Mouse (Mus musculus) forebrain, embryonic 15.5 days (tissue): ENCODE results near the gene Myod1. TPM values are rescaled to one million over a fixed set of nuclear protein-coding genes. Genes with fewer than 3 reads are reported as not detected.

Source experiments
- ATAC-seq: fragments of 200-750 bp; cut with Nextera tagmentation; replicated peaks from 2 replicates; pipeline ENCODE4 v1.8.0; 2017; ENCODE audit warnings: mild to moderate bottlenecking, moderate TSS enrichment, moderate library complexity
- H3K27ac ChIP-seq: fragments of 300-500 bp; sonication (generic); replicated peaks from 2 replicates; pipeline ENCODE4 v1.5.1; 2015; ENCODE audit warnings: mild to moderate bottlenecking, inconsistent platforms
- H3K27me3 ChIP-seq: fragments of 300-500 bp; sonication (generic); 2 replicates; pipeline ENCODE4 v1.6.1; 2015; ENCODE audit warnings: inconsistent platforms
- H3K36me3 ChIP-seq: fragments of 300-500 bp; sonication (generic); 2 replicates; pipeline ENCODE4 v1.6.1; 2015; ENCODE audit warnings: mild to moderate bottlenecking, inconsistent platforms
- H3K4me1 ChIP-seq: fragments of 300-500 bp; sonication (generic); 2 replicates; pipeline ENCODE4 v1.6.1; 2015; ENCODE audit warnings: inconsistent platforms
- H3K4me2 ChIP-seq: fragments of 300-500 bp; sonication (generic); replicated peaks from 2 replicates; pipeline ENCODE4 v1.6.1; 2015; ENCODE audit warnings: mild to moderate bottlenecking, inconsistent platforms
- H3K4me3 ChIP-seq: fragments of 300-500 bp; sonication (generic); 2 replicates; pipeline ENCODE4 v1.5.1; 2015; ENCODE audit warnings: mild to moderate bottlenecking, inconsistent platforms
- H3K9ac ChIP-seq: fragments of 300-500 bp; sonication (generic); replicated peaks from 2 replicates; pipeline ENCODE4 v1.6.1; 2015; ENCODE audit warnings: mild to moderate bottlenecking, inconsistent platforms
- H3K9me3 ChIP-seq: fragments of 300-500 bp; sonication (generic); 2 replicates; pipeline ENCODE4 v1.6.1; 2016; ENCODE audit warnings: inconsistent platforms
- WGBS: fragments of 180-500 bp; shearing (Covaris S2); methylation state at CpG from one replicate; pipeline ENCODE4 v1.1.7; 2015; ENCODE audit warnings: mixed read lengths; 5-methylcytosine and 5-hydroxymethylcytosine counted together
- polyA plus RNA-seq: library from polyadenylated mRNA; unstranded; fragments of >200 nt; fragmentation: Nextera tagmentation; extraction: Ambion mirVana; gene quantifications from 2 replicates; pipeline ENCODE4 v1.2.1, GENCODE M21; 2015

The Myod1 gene
- polyA plus RNA-seq, 1 experiment from 2014 or later: 0.09 TPM

GRCm38 (mm10) chr7:46422052-46422763 is 45.9 kb downstream of the Myod1 start:
- peaks cover 45% of the 10 kb centered on the region for H3K4me1 ChIP-seq
- ATAC-seq: peak; percentile 80
- no peaks in the 10 kb centered on the region for H3K9me3 ChIP-seq
- H3K4me3 ChIP-seq: no peak overlapping the region
- peak overlapping the region; percentile 69 for H3K27ac ChIP-seq
- H3K36me3 ChIP-seq: no peaks in the 10 kb centered on the region
- H3K4me2 ChIP-seq: peak overlapping the region; percentile 33
- H3K9ac ChIP-seq: no peak overlapping the region
- 46% methylated on average over 8 of the region's 8 CpGs for WGBS
- no peaks in the 10 kb centered on the region for H3K27me3 ChIP-seq

GRCm38 (mm10) chr7:46422764-46423412 is 46.6 kb downstream of the Myod1 start:
- H3K9ac ChIP-seq: no peak overlapping the region
- WGBS: 56% methylated on average over 18 of the region's 18 CpGs
- H3K27ac ChIP-seq: peak overlapping the region; percentile 69
- H3K36me3 ChIP-seq: peaks cover 4% of the 10 kb centered on the region; the same call in 1 of the 2 replicates
- H3K4me1 ChIP-seq: peaks cover 45% of the 10 kb centered on the region
- peak; percentile 65 for ATAC-seq
- H3K9me3 ChIP-seq: no peaks in the 10 kb centered on the region
- H3K4me2 ChIP-seq: peak overlapping the region; percentile 33
- no peaks in the 10 kb centered on the region for H3K27me3 ChIP-seq
- no peak overlapping the region for H3K4me3 ChIP-seq

DNA sequence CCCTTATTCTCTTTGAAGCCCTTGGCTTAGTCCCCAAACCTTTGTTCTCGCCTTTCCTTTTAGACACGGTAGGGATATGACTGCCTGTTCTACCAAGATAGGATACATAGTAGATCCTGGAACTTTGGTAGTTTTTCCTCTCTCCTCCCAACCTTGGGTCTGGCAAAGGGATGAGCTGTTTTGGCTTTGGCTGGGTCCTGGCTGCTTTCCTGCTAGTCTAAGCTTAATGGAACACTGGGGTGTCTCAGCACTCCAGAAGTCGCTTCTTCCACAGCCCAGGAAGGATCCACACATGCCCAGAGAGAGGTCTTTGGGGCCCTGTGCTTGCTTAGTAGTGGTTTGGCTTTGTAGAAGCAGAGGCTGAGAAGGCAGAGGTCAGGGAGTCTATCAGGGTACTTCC is 47.7 kb downstream of the Myod1 start:
- ATAC-seq: no peak
- H3K27ac ChIP-seq: no peak overlapping the region
- WGBS: 62% methylated on average over 3 of the region's 3 CpGs
- no peaks in the 10 kb centered on the region for H3K27me3 ChIP-seq
- no peak overlapping the region for H3K4me3 ChIP-seq
- H3K4me2 ChIP-seq: no peak overlapping the region
- peaks cover 40% of the 10 kb centered on the region for H3K4me1 ChIP-seq
- no peaks in the 10 kb centered on the region for H3K9me3 ChIP-seq
- no peak overlapping the region for H3K9ac ChIP-seq
- H3K36me3 ChIP-seq: peaks cover 8% of the 10 kb centered on the region; the same call in 1 of the 2 replicates

DNA sequence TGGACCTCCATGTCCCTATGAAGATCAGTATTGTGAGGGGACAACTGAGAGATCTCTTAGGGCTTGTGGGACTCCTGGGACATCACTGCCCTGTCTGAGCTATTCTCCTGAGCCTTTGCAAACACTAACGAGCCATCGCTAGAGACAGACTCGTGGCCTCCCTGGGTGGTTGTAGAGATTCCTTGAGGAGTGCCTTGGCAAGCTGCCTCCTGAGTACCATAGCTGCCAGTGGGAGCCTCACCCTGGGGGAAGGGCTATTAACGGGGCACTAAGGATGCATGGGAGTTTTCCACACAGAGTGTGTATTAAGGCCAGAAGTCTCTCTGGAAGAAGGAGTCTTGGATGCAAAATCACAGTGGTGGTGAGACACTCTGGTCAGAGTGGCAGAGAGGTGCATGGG is 48.7 kb downstream of the Myod1 start:
- H3K36me3 ChIP-seq: peaks cover 8% of the 10 kb centered on the region; the same call in 1 of the 2 replicates
- WGBS: 16% methylated on average over 4 of the region's 4 CpGs
- H3K9me3 ChIP-seq: no peaks in the 10 kb centered on the region
- H3K9ac ChIP-seq: no peak overlapping the region
- H3K4me1 ChIP-seq: peaks cover 40% of the 10 kb centered on the region
- no peak overlapping the region for H3K4me3 ChIP-seq
- H3K27me3 ChIP-seq: no peaks in the 10 kb centered on the region
- ATAC-seq: no peak
- no peak overlapping the region for H3K4me2 ChIP-seq
- no peak overlapping the region for H3K27ac ChIP-seq

Other genes with a start within 250 kb of the Myod1 start
- gene Abcc8, start 196.4 kb upstream of the Myod1 start, polyA plus RNA-seq: 30.1 and 31.8 TPM in 2 replicates
- 2.2 TPM in 2 replicates for gene Ush1c, start 138.0 kb upstream of the Myod1 start, polyA plus RNA-seq
- gene Otog, start 135.5 kb upstream of the Myod1 start, polyA plus RNA-seq: 0.05 TPM in 1 of 2 replicates, not detected in the other
- gene Kcnc1, start 20.0 kb downstream of the Myod1 start, polyA plus RNA-seq: 9.2 and 10.0 TPM in 2 replicates